Mouse (Mus musculus) G1E (cell line): ENCODE measurements around the gene Aatf.

Source experiments
- CTCF ChIP-seq: IDR thresholded peaks from 2 replicates; pipeline ENCODE4 v1.5.1; 2012; ENCODE audit warnings: low read depth, low read length, inconsistent platforms, mixed read lengths
- GATA1 ChIP-seq: IDR thresholded peaks from 2 replicates; pipeline ENCODE4 v1.6.1; 2012; ENCODE audit warnings: borderline replicate concordance, low read length, inconsistent platforms, mixed read lengths

- TF ChIP-seq CTCF (no peak), GATA1 (no peak)
These were observed 5.7 kb upstream of the Aatf start for GRCm38 (mm10) chr11:84519036-84519435.
